Mouse (Mus musculus): ENCODE data around the gene Zfp128.
"Not testable (repeated sequence)": the region's sequence is repeated elsewhere in the genome, so short reads cannot be mapped to it uniquely, and the experiment has no call there.

Zfp128 gene

GRCm38 (mm10) chr7:12880911-12881660, at the start of gene Zfp128:
Zfp128 (plus strand) TSS chr7:12881177.
- DNase-seq (ENCODE audit: low spot score): peak; percentile 87

DNA sequence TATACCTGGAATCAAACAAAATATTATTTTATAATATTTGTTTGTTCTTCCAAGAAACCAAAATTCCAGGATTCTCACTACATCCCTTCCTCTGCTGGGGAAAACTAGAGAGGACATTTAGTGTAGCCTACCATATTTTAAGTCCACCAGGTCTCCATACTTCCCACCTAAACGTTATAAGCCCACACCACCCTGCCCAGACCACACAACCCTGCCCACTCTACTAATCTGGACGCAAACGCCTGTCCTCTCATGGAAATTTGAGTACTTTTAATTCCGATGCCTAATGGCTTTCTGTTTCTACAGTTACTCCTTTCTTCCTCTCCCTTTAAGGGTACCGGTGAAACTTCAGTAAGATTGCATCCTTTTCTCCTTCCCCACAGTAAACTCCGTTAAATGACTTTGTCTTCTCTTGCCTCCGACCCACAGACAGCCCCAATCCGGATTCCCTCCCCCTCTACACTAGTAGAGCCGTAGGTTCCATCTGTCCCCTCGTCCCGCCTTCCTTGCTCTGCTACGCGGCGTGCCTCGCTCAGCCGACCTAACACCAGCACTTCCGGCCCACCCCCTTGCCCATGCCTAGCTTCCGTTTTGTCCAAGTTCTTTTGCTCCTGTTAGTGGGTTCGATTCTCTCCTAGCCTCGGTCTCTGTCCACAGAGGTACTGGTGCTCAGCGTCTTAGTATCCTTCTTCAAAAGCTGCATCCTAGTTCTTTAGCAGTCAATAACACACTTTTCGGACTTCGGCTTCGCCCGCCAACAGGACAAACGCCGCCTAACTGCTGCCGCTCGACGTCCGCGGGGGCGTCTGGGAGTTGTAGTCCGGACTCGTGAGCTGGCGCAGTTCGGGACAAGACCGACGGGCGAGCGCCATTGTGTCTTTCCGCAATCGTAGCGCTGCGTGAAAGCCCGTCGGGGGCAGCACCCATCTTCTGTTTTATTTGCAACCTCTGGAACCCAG, 46.5 kb upstream of the Zfp128 start, which contains the start of gene Zfp110:
Zfp110 (plus strand) TSS at position 600 of the 959 bp plus-strand sequence.
- peak; percentile 84 for DNase-seq (ENCODE audit: low spot score)

- no peak for DNase-seq (ENCODE audit: low spot score)
Measured at GRCm38 (mm10) chr7:12835193-12835671, 45.7 kb upstream of the Zfp128 start.

- DNase-seq (ENCODE audit: low spot score): no peak
Measured at GRCm38 (mm10) chr7:12835779-12836178, 45.2 kb upstream of the Zfp128 start.

DNA sequence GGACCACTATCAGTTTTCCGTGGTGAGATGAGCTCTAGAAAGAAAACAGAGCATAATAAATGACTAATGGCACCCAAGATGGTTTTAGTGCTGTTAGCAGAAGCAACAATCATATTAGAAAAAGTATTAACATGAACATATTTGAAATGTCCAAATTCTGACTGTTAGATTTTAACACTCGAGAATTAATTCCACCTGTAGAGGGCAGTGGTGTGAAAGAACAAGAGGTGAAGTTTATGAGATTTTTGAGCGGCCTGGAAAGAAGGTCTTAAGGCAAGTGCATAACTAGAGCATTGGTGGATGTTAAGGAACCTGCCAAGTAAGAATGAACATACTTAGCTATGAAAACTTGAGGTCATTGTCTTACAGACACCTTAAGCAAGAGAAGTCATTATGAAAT, 6.7 kb upstream of the Zfp128 start:
- no peak for DNase-seq (ENCODE audit: low spot score)

DNA sequence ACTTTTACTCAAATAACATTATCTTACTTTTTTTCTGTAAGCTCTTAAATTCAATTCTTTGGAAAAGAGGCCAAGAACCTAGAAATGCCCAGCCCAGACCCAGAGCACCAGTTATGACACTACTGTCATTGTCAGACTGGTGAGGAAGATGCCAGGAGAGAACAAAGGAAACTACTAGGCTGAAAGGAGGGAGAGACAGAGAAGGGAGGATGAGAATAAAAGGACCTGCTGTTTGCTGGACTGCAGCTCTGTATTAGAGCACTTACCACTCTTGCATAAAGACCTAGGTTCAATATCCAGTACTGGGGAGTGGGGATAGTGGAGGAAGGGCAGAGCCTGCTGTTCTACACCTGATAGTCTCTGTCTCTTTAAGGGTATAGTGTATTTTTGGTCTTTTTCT, 941 bp upstream of the Zfp128 start:
- no peak for DNase-seq (ENCODE audit: low spot score)

DNA sequence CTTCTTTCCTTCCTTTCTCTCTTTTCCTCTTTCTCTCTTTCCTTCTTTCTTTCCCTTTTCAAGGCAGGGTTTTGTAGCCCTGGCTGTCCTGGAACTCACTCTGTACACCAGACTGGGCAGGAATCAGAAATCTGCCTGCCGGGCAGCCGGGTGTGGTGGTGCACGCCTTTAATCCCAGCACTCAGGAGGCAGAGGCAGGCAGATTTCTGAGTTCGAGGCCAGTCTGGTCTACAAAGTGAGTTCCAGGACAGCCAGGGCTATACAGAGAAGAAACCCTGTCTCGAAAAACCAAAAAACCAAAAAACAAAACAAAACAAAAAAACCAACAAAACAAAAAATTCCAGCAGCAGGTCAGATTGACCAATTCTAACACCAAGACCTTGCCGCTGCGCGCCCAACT, 480 bp upstream of the Zfp128 start:
- DNase-seq (ENCODE audit: low spot score): not testable (repeated sequence)

- DNase-seq (ENCODE audit: low spot score): no peak
Measured at GRCm38 (mm10) chr7:12886563-12887266, 5.7 kb downstream of the Zfp128 start.

DNA sequence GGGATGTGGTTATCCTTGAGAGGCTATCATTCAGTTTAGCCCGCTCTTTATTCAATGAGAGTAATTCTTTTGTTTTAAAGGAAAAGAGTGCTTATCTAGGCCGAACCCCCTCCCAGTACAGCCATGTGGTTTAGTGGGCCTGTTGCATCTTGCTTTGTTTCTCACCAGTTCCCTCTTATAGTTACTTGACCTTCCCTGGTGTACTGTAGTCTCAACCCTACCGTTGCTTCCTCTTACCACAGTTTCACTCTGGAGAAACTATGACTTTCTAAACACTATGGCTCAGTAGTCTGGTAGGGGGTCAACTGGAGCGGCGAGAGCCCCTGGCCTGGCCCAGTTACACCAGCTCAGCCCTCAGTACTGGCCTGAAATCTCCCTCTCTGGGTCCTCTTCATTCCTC, 6.6 kb downstream of the Zfp128 start:
- no peak for DNase-seq (ENCODE audit: low spot score)

DNA sequence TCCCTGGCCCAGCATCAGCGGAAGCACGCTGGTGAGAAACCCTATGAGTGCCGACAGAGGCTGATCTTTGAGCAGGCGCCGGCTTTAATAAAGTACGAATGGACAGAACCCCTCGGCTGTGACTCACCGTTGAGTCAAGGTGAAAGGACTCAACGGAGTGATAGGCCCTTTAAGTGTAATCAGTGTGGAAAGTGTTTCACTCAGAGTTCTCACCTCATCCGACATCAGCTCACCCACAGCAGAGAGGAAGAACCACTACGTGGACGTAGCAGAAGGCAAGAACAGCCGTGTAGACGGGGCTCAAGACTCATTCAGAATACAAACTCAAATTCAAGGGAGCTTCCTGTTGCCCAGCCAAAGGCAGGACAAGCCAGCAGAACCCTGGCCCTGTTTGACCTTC, 10.0 kb downstream of the Zfp128 start:
- DNase-seq (ENCODE audit: low spot score): no peak

DNA sequence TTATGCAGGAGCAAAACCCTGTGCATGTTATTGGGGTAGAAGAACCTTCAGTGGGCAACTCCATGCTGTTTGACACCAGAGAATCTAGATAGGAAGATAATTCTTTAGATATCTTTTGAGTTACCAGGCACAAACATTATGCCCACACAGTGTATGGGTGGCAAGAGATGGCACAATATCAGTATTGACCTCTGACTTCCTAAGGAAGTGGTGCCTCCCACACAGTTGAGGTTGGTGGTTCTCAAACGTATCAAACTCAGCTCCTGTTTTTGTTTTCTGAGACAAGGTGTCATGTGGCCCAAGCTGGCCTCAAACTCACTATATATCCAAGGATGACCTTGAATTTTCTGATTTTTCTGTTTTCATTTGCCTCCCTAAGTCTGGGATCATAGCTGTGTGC, 10.4 kb downstream of the Zfp128 start:
- no peak for DNase-seq (ENCODE audit: low spot score)

- DNase-seq (ENCODE audit: low spot score): peak; percentile 74
Measured at GRCm38 (mm10) chr7:12897655-12898410, 16.9 kb downstream of the Zfp128 start, which contains the start of gene Zscan22. Zscan22 (plus strand) TSS chr7:12897815.

- no peak for DNase-seq (ENCODE audit: low spot score)
Measured at GRCm38 (mm10) chr7:12901517-12901916, 20.5 kb downstream of the Zfp128 start.

DNA sequence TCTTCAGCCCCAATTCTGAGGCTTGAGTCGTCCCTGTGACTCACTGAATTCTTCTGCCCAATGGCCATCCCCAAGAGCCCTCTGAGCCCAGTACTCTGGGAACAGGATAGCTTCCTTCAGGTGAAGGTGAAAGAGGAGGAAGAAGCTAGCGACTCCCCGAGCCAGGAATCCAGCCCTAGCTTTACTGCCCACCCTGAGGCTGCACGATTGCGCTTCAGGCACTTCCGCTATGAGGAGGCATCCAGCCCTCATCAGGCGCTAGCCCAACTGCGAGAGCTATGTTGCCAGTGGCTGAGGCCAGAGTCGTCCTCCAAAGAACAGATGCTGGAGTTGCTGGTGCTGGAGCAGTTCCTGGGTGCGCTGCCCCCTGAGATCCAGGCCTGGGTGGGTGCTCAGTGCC, 22.6 kb downstream of the Zfp128 start:
- DNase-seq (ENCODE audit: low spot score): no peak

GRCm38 (mm10) chr7:12905146-12905545, 24.2 kb downstream of the Zfp128 start:
- no peak for DNase-seq (ENCODE audit: low spot score)

DNA sequence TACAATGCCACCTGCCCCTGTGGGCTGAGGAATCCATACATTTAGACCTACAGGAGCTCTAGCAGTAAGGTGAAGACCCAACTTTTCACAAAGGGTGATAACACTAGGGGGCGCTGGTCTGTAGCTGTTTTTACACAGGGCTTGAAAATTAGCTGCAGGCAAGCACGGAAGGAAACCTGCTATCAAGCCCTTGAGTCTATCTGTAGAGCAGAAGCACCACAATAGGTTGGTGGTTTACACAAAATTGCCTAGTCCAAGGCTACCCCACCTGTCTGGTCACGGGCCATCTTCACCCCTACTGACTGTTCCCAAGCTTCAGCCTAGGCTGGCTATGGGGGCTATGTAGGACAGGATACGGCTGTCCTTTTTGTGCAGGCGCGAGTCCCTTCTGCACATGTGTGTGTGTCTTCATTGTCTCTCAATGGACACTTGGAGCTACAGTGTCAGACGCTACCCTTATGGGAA, 28.6 kb downstream of the Zfp128 start:
- DNase-seq (ENCODE audit: low spot score): peak; percentile 39

DNA sequence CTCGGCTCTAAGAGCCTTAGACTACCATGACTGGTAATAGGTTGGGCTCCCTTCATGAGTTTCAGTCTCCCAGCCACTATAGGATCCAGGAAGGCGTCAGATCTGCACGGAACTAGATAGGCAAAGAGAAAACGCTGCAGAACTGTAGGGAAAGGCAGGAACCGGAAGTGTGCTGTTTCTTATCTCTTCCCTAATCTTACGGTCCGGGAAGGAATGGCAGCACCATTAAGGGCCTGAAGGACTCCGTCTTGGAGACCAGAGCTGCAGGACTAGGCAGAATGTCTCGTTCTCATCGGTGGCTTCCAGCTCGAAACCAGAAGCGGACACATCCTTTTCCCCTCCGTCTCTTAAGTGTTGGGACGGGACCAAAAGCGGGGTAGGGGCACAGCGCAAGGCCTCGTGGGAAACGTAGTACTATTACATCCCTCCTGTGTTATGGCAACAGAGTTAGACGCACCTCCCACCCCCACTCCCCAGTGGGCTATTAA, 29.2 kb downstream of the Zfp128 start:
- DNase-seq (ENCODE audit: low spot score): peak; percentile 57

GRCm38 (mm10) chr7:12913556-12913955, 32.6 kb downstream of the Zfp128 start:
- no peak for DNase-seq (ENCODE audit: low spot score)

- not testable (repeated sequence) for DNase-seq (ENCODE audit: low spot score)
Measured at GRCm38 (mm10) chr7:12920495-12920894, 39.5 kb downstream of the Zfp128 start.

DNA sequence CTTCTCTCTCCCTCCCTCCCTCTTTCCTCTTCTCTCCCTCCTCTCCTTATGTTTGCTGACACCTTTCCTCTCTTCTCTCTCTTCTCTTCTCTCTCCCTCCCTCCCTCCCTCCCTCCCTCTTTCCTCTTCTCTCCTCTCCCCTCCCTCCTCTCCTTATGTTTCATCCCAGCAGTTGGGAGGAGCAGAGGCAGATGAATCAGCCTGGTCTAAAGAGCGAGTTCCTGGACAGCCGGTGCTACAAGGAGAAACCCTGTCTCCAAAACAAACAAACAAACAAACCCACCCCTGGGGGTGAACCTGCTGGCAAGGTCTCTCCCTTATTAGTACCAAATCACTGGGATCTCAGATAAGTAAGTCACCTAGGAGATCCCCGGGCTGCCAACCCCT, 40.3 kb downstream of the Zfp128 start:
- DNase-seq (ENCODE audit: low spot score): no peak
